Mouse (Mus musculus) gastrocnemius, adult 18-20 months (tissue): Measurements from ENCODE around the gene Catsper3. TPM values are rescaled to one million over a fixed set of nuclear protein-coding genes. Genes with fewer than 3 reads are reported as not detected.

Experiments
- DNase-seq: peaks from one replicate; pipeline ENCODE4 v3.0.0; 2021; ENCODE audit warnings: low spot score
- total RNA-seq, 2 experiments: library from RNA; stranded (reverse); gene quantifications; 2 replicates each; pipeline ENCODE4 v1.2.3; 2021

Gene Catsper3
- total RNA-seq, 2 experiments from 2014 or later: 0.34 TPM; not detected in 1

GRCm38 (mm10) chr13:55852205-55852604 is 67.8 kb downstream of the Catsper3 start:
- DNase-seq: no peak

DNA sequence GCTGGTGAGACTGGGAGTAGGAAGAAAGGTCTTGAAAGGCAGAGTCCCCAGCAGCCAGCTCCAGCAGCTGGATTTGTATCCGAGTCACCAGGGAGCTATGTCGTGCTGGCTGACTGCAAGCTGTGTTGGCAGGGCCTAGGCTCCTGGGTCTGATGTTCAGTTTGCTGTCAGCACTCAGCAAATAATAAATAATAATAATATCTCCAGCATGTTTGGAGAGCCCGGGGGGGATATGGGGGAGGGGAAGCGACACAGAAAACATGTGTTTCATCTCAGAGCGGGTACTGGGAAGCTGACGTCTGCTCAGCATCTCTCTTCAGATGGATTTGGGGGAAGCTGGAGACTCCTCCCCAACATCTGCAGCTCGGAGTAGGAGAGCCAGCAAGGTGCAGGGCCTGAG is 71.4 kb downstream of the Catsper3 start:
- peak; percentile 56 for DNase-seq

GRCm38 (mm10) chr13:55858463-55858862 is 74.1 kb downstream of the Catsper3 start:
- DNase-seq: no peak

Other genes with a start within 250 kb of the Catsper3 start
- gene Ddx41, start 247.9 kb upstream of the Catsper3 start, total RNA-seq: 10 to 100 TPM in 1 of 2 experiments, 1 to 10 TPM in 1; 9.1 to 12.0 TPM
- gene Fam193b, start 213.4 kb upstream of the Catsper3 start, total RNA-seq: 10 to 100 TPM in 1 of 2 experiments, 1 to 10 TPM in 1; 9.6 to 10.1 TPM
- gene Tmed9, start 210.8 kb upstream of the Catsper3 start, total RNA-seq: 10 to 100 TPM; 46.0 to 59.5 TPM
- 1 to 10 TPM; 4.7 to 6.8 TPM for gene B4galt7, start 184.7 kb upstream of the Catsper3 start, total RNA-seq
- 1 to 10 TPM; 8.1 to 9.2 TPM for gene Caml, start 161.6 kb upstream of the Catsper3 start, total RNA-seq
- 10 to 100 TPM; 23.1 to 23.7 TPM for gene Ddx46, start 149.5 kb upstream of the Catsper3 start, total RNA-seq
- 10 to 100 TPM; 28.7 to 32.0 TPM for gene B230219D22Rik, start 91.4 kb upstream of the Catsper3 start, total RNA-seq
- 10 to 100 TPM; 31.6 to 32.9 TPM for gene Txndc15, start 69.9 kb upstream of the Catsper3 start, total RNA-seq
- 10 to 100 TPM; 20.7 to 21.5 TPM for gene Pcbd2, start 57.2 kb upstream of the Catsper3 start, total RNA-seq
- under 1 TPM; 0.21 TPM for gene Pitx1, start 51.6 kb downstream of the Catsper3 start, total RNA-seq